Mouse (Mus musculus) G1E-ER4 (cell line): ENCODE results near the gene Psg16. TPM values are rescaled to one million over a fixed set of nuclear protein-coding genes. Genes with fewer than 3 reads are reported as not detected.

Source experiments
- GATA1 ChIP-seq: IDR thresholded peaks from one replicate; pipeline ENCODE4 v1.8.0; 2012; ENCODE audit warnings: low read length, inconsistent platforms
- polyA plus RNA-seq: library from polyadenylated mRNA; stranded (reverse); fragments of >175 nt; gene quantifications from 2 replicates; pipeline ENCODE4 v1.2.3, GENCODE M21; 2012

Psg16 gene
- polyA plus RNA-seq = not detected in 2 replicates

GRCm38 (mm10) chr7:17073904-17074615 is at the start of gene Psg16:
Gene Psg16, plus strand, starts transcription at chr7:17074040.
- TF ChIP-seq GATA1 = peak; percentile 73

GRCm38 (mm10) chr7:17024141-17024540 is 49.7 kb upstream of the Psg16 start:
- TF ChIP-seq GATA1 = no peak

- TF ChIP-seq GATA1 = no peak
These were observed 48.9 kb upstream of the Psg16 start for GRCm38 (mm10) chr7:17024814-17025504.

GRCm38 (mm10) chr7:17025505-17025894 is 48.3 kb upstream of the Psg16 start:
- TF ChIP-seq GATA1 = no peak

GRCm38 (mm10) chr7:17025896-17026622 is 47.8 kb upstream of the Psg16 start:
- no peak for TF ChIP-seq GATA1

- TF ChIP-seq GATA1 = no peak
These were observed 46.9 kb upstream of the Psg16 start for GRCm38 (mm10) chr7:17026710-17027587.

GRCm38 (mm10) chr7:17027588-17028343 is 46.1 kb upstream of the Psg16 start, which contains the start of gene Ppp5c:
Gene Ppp5c, minus strand, starts transcription at chr7:17027924.
- TF ChIP-seq GATA1 = no peak

GRCm38 (mm10) chr7:17028923-17029322 is 44.9 kb upstream of the Psg16 start:
- TF ChIP-seq GATA1 = no peak

- no peak for TF ChIP-seq GATA1
These were observed 43.6 kb upstream of the Psg16 start for GRCm38 (mm10) chr7:17030239-17030638.

GRCm38 (mm10) chr7:17038018-17038695 is 35.7 kb upstream of the Psg16 start:
- TF ChIP-seq GATA1 = no peak

GRCm38 (mm10) chr7:17039373-17039772 is 34.5 kb upstream of the Psg16 start:
- TF ChIP-seq GATA1 = no peak

- no peak for TF ChIP-seq GATA1
These were observed 28.1 kb upstream of the Psg16 start for GRCm38 (mm10) chr7:17045743-17046142.

GRCm38 (mm10) chr7:17047041-17047682 is 26.7 kb upstream of the Psg16 start:
- TF ChIP-seq GATA1 = no peak
